Mouse (Mus musculus): ENCODE data around the gene Nostrin.

The Nostrin gene

DNA sequence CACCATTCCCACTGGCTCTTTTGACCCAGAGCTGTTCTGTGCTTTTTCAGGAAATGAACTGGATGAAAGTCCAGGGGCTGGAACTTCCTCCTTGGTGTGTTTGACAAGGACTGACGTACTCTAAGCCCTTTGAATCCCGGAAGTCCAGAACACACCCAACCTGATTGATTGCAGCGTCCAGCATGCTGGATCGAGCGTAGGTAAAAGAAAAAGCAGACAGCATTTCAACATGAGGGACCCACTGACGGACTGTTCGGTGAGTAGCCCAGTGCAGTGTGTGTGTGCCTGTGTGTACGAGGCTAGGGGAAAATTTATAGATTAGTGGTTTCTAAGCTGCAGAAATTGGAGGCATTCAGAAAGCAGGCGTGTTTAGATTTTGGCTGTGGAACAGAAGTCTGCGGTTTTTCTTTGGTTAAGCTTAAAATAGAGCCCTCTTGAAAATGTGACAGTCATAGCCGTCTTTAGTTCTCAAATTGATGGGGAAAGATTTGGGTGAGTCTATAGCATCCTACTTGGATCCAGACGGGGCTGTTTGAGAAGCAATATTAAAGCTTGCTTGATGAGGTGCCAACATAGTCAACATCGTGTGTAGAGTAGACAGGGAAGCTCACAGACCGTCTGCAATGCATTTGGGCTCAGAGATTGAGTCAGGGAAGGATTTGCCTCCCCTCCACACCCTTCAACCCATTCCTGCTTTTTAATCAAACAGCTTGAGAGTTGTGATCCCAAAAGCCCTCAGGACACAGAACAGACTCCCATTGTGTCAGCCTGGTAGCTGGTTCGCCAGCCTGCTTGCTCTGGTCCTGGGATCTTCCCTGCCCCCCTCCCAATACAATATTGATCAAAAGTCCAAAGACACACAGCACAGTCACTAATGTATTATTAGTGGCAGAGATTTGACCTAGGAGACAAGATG is at the start of gene Nostrin:
Gene Nostrin (plus strand): TSS at position 140 of the 916 bp plus-strand sequence.
- no peak for DNase-seq (ENCODE audit: low spot score in 2 of 2)

DNA sequence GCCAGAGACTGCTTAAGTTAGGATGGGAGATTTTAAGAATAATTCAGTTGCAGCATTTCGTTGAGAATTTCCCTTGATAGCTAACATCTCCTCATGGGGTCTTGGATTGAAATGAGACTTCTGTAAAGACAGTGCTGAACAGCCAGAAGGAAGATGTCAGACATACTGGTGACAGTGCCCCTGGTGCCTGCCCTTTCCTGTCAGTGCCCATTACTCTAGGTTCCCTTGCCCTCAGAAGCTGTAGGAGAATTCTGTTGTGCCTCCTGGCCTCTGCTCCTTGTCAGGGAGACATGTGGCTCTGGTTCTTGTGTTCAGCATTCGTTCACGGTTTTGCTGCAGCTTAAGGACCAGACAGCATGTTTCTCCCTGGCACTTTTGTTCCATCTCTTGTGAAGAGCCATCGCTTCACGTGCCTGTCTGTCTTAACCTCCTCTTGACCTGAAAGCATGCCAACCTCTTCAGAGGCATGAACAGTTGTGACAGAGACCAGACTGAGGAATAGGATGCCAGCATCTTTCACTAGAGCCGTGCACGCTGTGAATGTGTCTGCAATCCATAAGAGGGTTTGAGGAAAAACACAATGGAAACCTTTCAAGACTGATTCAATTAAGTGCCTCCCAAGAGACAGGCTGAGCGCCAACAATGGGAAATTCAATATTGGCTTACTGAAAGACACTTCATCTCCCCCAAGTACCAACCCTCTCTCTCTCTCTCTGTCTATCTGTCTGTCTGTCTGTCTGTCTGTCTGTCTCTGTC is 48.9 kb upstream of the Nostrin start:
- no peak for DNase-seq (ENCODE audit: low spot score in 2 of 2)

GRCm38 (mm10) chr2:69095836-69096235 is 39.8 kb upstream of the Nostrin start:
- DNase-seq (ENCODE audit: low spot score in 2 of 2), result no peak

DNA sequence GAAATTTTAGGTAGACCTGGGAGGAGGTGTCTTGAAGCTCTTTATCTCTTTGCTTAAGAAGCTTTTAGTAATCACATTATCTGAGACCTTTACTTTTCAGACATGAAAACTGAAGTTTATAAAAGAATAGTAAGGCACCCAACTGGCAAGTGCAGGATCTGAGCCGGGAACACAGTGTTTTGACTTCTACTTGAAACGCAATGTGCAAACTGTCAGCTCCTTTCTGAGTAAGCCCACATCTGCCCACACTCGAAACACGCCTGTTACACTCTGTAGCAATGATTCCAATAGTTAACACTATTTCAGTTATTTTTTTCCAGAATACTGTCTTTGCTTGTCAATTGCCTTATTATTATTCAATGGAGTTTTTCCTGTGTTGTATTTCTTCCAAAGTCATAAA is 38.8 kb upstream of the Nostrin start:
- DNase-seq (ENCODE audit: low spot score in 2 of 2), result no peak

GRCm38 (mm10) chr2:69097526-69097925 is 38.1 kb upstream of the Nostrin start:
- no peak for DNase-seq (ENCODE audit: low spot score in 2 of 2)

DNA sequence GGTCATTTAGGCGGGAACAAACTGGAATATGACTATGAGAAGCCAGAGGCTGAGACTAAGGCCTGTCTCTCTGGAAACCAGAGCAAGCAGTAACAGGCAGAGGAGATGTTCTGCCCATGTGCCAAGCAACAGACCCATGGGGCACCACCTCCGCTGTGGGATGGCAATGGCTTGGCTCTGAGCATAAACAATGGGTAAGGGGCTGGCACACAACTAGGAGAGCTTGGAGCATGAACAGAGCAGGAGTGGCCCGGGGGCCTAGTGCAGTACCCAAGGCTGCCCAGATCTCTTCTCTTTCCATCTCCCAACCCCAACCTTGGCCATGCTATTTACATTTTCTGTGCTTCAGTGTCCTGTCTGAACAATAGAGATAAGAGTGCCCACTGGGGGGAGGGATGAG is 36.9 kb upstream of the Nostrin start:
- no peak for DNase-seq (ENCODE audit: low spot score in 2 of 2)

- DNase-seq (ENCODE audit: low spot score in 2 of 2), result no peak
Measured at GRCm38 (mm10) chr2:69099147-69099546, 36.5 kb upstream of the Nostrin start.

GRCm38 (mm10) chr2:69100706-69101105 is 34.9 kb upstream of the Nostrin start:
- DNase-seq (ENCODE audit: low spot score in 2 of 2), result no peak

DNA sequence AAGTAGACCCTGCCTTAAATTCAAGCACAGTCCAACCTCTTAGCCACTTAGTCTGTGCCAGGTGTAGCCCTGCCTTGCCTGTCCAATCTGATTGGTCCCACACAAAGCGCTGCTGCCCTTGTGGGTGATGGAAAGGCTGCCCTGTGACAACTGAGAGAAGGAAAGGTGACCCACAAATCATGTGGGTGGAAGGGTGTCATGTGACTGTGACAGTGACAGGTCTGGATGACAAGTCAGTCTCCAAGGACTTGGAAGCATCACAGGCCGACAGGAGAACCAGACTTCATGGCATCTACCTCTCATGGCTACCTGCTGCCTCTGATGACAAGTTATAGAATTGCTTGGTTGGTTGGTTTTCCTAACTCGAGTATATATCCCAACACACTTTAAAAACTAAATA is 32.1 kb upstream of the Nostrin start:
- DNase-seq (ENCODE audit: low spot score in 2 of 2), result no peak

- DNase-seq (ENCODE audit: low spot score in 2 of 2), result peak in 1 of 2 experiments; percentile 56
Measured at GRCm38 (mm10) chr2:69104511-69105145, 31.0 kb upstream of the Nostrin start.

GRCm38 (mm10) chr2:69109246-69109645 is 26.4 kb upstream of the Nostrin start:
- no peak for DNase-seq (ENCODE audit: low spot score in 2 of 2)

DNA sequence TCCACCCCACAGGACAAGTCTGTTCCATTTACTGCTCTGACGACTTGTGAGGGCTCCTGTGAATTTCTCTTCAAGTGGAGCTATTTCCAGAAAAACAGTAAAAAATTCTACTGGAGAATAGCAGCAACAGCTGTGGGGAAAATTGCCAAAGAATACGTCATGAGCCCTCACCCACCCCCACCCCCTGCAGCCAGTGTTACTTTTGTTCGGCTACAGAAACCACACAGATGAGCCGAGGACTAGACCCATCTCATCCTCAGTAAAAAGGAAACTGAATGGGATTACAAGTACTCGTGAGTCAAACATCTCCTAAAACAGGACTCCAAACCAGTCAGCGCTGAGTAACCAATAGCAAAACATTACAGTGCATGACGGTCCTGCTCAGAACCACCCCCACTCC is 25.9 kb upstream of the Nostrin start:
- peak in 1 of 2 experiments; percentile 38 for DNase-seq (ENCODE audit: low spot score in 2 of 2)

GRCm38 (mm10) chr2:69112609-69113008 is 23.0 kb upstream of the Nostrin start:
- DNase-seq (ENCODE audit: low spot score in 2 of 2), result no peak

GRCm38 (mm10) chr2:69113829-69114547 is 21.6 kb upstream of the Nostrin start:
- no peak for DNase-seq (ENCODE audit: low spot score in 2 of 2)

GRCm38 (mm10) chr2:69115921-69116320 is 19.7 kb upstream of the Nostrin start:
- no peak for DNase-seq (ENCODE audit: low spot score in 2 of 2)

GRCm38 (mm10) chr2:69116767-69117166 is 18.8 kb upstream of the Nostrin start:
- DNase-seq (ENCODE audit: low spot score in 2 of 2), result no peak

DNA sequence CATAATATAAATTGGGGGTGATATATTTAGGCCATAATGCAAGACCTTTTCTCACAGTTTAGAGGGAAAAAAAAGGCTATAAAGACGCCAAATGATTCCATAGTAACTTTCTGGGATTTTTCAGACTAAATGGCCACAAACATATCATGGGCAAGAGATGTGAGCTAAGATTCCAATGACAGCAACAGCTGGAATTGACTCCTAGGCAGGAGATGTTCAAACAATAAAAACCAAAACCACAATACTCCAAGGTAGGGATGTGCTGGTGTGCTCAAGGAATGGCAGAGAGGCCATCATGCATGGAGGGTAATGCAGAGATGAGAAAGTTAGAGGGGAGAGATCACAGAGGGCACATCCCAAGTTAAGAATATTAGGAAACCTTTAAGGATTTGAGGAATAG is 16.6 kb upstream of the Nostrin start:
- DNase-seq (ENCODE audit: low spot score in 2 of 2), result no peak

DNA sequence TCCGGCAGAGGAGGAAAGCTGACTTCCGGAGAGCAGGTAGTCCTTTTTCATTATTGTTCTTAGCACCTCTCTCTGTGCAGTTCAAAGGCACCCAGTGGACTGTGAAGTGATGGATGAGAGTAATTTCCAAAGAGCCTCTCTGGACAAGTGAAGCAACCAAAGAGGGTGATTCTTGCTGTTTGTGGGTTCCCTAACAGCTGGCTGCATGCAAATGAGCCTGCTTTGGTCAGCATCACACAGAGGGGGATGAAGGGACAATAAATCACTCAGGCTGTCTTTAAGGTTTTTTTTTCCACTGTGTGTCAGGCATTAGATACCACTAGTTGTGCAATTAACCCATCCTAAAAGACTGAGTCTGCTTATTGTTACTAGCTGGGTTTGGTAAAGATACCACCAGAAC is 15.9 kb upstream of the Nostrin start:
- DNase-seq (ENCODE audit: low spot score in 2 of 2), result no peak

DNA sequence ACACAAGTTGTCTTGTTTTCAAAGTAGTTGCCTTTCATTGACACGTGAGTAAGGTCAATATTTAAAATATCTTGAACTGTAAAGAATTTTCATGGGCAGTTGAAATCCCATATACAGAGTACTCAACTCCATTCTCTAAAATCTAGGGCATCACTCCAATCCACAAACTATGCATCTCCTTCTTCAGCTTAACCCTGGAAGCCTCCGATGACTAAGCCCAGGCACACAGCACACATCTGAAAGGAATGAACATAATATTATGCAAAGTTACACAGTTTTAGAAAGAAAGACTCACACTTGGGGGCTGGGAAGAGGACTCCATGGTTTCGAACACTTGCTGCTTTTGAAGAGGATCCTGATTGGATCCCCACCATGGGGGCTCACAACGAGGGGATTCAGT is 13.9 kb upstream of the Nostrin start:
- no peak for DNase-seq (ENCODE audit: low spot score in 2 of 2)

DNA sequence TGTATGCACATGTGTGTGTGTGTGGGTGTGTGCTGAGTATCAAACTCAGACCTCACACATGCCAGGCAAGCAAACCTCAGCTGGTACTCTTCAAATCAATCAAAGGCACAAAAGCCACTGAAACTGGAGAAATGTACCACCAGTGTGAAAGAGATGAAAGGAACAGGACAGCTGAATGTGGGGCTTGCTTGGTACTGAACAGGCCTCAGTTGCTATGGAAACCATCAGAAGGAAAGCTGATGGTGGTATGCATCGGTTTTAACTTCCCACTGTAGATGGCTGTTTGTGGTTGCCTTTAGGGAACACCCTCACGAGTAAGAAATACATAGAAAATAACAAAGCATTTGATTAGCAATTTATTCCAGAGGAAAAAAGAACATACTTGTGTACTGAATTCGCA is 10.2 kb upstream of the Nostrin start:
- DNase-seq (ENCODE audit: low spot score in 2 of 2), result no peak

DNA sequence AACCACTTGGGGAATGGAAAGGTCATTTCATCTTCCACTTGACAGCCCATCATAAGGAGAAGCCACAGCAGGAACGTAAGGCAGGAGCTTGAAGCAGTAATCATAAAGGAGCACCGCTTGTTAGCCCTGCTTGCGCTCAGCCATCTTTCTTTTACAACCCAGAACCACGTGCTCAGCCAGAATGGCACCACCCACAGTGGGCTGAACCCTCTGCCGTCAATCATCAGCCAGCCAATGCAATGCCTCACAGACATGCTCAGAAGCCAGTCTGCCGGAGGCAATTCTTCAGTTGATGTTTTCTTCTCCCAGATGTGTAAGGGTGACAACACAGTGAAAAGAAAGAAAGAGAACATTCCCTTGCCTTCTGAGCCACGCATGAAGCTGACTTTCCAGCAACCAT is 7.3 kb upstream of the Nostrin start:
- no peak for DNase-seq (ENCODE audit: low spot score in 2 of 2)

DNA sequence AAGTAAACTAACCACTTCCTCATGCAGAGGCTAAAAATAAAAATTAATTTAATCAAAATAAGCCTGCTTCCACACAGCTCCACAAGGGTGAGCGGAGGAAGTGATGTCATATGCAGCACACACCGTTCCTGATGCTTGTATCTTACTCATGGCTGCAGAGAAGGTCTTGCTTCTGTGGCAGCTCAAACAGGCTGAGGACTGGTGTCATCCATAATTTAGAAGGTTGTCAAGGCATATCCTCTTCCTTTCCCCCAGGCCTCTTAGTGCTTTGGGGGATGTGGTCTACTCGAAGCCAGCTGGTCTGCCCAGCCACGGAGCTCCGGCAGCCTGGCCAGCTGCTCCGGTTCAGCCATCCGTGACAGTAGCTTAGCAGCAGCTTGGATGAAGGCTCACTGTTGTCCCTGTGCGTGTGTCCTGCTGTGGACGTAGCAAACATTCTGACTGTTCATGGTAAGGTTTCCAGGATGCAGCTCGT is 6.6 kb upstream of the Nostrin start:
- no peak for DNase-seq (ENCODE audit: low spot score in 2 of 2)

All from right cerebral cortex, adult 2 months (tissue).